Mouse (Mus musculus): ENCODE data around the gene Jak2.

Jak2 gene

DNA sequence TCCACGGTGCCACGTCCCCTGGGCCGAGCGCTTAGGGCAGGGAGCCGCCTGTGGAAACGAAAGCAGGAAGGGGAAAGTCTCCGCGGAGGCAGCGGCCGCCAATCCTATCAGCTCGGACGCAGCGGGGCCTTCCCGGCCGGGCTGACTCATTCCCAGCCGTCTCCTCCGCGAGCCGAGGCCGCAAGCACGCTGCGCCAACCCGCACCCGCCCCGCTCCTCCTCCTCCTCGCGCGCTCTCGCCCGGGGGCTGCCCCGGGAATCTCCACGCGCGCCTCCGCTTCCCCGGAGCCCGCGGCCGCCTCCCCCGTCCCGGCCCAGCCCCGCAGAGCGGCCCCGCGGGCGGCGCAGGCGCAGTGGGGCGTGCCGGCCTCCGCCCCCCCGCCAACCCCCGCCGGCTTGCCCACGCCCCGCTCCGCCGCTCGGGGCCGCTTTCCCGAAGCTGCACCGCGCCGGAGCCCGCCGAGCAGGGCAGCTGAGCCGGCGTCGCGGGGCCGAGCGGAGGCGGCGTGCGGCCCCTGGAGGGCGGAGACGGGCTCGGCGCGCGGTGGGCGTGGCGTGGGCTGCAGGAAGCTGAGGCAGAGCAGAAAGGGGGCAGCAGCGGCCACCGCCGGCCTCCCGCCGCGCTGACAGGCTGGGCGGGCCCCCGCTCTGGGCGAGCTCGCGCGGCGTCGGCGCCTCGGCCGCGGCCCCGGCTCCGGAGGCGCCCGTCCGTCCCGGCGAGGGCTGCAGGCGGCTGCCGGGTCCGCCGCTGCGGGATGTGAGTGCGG lies at the start of gene Jak2:
TSS of gene Jak2 (plus strand) at position 638 of the 767 bp plus-strand sequence.
- DNase-seq = peak; percentile 90

DNA sequence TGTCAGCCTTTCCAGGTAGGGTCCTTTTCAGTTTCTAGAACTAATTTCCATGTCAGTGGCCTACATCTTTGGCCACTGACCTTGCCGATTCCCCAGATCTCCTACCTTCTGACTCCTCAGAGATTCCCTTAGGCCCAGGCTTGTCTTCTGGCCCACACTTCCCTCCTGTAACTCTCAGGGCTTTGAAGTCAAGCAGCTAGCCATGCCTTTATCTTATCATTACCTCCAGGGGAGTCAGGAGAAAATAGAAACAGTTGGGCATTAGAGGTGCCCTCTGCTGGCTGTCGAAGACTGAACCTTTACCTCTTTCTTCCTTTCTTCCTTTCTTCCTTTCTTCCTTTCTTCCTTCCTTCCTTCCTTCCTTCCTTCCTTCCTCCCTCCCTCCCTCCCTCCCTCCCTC lies 48.3 kb upstream of the Jak2 start:
- no peak for DNase-seq

DNA sequence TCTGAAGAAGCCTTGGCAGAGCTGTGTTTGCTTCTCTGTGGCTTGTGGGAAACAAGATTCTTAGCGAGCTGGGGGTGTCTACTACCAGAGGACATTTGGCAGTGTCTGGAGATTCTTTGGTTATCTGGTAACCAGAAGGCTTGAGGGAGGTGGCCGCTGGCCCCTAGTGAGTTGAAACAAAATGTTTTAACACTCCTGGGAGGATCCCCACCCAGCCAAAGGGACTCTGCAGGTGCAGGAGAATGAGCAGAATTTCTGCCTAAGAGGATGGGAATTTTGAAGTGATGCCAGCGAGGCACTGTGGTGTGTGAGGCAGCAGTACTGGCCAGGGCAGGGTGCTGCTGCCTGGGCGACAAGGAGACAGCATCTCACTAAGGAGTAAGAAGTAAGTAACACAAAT lies 47.0 kb upstream of the Jak2 start:
- no peak for DNase-seq

GRCm38 (mm10) chr19:29205267-29205666 lies 46.4 kb upstream of the Jak2 start:
- no peak for DNase-seq

- DNase-seq = no peak
These were observed 41.7 kb upstream of the Jak2 start for GRCm38 (mm10) chr19:29209898-29210297.

DNA sequence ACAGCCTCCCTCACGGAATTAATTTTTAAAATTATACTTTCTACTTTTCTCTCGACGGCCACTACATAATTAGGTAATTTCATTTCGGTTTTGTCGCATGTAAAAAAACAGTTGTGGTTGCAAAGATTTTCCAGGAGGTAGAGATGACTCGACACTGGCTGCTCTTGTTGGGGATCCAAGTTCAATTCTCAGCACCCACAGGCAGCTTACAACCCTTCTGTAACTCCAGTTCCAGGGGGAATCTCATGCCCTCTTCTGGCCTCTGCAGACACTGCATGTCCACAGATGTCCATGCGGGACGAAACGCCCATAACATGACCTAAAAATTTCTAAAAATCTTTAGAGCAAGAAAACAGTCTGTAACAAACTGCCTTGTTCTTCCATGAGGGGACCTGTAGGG lies 41.3 kb upstream of the Jak2 start:
- no peak for DNase-seq

- DNase-seq = no peak
These were observed 35.7 kb upstream of the Jak2 start for GRCm38 (mm10) chr19:29215811-29216509.

DNA sequence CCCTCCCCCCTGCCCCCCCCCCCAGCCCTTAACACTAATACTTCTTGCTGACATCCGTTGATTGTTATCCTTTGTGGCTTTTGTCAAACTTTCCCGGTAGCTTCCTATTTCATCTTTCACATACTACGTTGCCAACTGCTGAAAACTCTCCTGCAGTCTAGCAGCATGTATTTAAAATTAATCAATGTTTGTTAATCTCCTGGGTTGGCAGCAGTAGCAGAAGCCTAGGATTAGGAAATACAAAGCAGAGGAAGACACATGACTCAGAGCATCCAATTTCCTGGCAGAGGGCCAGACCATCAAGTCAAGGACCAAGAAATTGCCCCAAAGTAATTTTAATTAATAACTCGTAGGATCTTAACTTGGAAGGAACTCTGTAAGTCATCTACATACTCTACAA lies 29.8 kb upstream of the Jak2 start:
- DNase-seq = no peak

DNA sequence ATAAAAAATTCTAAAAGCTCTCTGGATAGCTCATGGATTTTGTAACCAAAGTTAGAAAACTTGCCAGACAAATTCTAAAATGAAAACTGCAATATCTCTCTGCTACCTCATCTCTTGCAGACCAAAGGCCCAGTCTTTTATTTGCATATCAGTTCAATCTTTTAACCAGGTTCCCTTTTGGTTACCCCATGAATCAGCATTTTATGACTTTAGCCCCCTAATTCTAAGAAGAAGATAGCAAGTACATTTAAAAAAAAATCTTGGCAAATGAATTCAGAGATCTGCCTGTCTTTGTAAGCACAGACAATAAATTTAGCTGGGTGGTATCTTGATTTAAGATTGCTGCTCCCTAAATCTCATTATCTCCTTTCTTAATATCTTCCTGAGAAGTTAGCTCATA lies 26.7 kb upstream of the Jak2 start:
- no peak for DNase-seq

DNA sequence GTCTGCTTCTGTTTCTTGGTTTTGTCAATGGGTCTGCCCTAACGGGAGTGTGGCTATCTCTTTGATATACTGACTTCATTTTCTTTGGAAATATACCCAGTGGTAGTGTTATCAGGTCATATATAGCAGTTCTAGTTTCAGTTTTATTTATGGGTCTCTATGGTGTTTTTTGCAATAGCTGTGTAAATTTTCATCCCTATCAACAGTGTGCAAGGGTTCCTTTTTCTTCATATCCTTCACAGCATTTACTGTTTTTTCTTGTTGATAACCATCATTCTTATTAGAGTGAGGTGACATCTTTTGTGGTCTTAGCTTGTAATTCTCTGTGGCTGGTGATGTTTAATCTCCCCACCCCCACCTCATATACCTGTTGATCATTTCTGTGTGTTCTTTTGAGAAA lies 24.6 kb upstream of the Jak2 start:
- DNase-seq = no peak

DNA sequence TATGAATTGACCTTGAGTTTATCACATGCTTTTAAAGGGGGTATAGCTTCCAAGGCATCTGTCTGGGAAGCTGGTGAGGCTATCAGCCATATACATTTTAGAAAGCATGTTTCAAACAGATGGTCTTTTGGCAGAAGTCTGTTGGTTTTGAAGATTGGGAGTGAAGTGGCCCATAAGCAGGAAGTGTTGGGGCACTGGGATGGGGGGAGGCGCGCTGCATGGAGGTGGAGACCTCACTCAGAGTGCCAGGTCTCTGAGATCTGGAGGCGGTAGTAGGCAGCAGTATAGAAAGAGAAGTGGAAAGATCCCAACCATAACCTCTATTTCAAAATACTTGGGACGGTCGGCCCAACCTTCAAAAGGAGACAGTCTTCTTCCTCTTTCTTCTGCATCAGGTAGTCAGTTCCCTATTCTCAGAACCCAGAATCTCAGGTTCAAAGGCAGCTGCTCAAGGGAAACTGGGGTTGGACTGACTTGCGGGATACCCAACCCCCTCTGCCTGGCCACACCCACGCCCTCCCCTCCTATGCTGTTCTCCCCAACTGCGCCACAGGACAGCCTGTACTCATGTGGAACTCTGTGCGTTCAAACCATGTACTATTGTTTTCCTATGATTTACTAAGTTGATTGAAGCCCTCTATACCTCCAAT lies 23.6 kb upstream of the Jak2 start:
- no peak for DNase-seq

DNA sequence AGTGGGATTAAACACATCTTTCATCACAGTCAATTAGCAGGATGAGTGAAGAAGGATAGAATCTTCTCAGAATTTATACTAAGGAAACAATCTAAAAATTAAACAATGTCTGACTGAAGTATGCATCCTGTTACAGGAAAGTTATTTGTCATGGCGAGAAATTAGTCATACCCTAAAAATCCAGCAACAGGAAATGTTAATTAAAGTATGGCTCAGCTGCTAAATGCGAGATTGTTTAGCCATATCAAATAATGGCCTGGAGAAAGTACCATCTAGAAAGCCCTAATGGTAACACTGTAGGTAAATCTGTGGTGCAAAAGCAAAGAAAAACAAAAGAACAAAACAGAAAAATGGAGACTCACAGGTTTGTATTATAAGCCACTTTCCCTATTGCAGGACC lies 22.6 kb upstream of the Jak2 start:
- no peak for DNase-seq

DNA sequence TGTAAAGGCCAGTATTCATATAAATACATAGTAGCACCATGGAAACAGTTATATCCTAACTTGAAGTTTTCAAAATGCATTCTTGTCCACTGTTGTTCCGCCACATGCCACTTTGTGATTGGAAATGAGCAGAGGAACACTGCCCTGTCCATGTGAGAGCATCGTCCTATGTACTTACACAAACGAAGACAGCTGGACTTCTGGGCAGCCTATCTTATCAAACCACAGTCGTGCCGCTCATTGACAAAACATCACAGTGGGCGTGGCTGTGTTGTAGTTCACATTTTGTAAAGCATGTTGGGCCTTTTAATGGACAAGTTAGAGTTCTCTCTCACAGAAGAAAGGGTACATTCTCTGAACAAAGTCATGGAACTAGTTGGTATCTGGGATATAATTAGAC lies 18.9 kb upstream of the Jak2 start:
- no peak for DNase-seq

DNA sequence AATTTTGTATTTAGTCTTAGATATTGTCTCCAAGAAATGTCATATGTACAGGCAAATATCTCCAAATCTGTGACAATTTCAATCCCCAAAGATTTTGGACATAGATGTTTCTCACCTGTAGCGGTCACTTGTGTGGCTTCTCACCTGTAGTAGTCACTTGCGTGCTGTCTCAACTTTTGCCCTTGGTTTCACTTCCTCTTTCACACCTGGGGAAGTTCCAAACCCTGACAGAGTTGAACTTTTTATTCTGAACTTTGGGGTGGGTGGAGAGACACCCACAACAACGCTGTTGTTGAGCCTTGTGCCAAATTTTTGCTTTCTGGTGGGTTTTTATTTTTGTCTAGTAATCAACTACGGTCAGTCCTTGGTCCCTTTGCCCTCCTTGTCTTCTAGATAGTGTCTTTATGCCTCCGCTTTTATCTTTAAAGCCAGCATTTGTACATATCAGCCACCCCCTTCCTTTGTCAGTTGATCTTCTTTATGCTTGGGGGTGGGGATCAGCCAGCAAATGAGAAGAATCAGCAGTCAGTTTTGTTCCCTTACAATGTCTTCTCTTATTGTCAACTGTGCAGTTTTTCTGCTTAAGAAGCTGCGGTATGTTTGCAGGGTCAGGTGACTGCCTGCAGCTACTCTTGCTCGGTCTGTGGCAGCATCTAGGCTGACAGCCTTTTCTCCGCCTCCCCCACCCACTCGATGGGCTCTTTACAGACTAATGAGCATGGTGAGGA lies 14.8 kb upstream of the Jak2 start:
- DNase-seq = no peak

DNA sequence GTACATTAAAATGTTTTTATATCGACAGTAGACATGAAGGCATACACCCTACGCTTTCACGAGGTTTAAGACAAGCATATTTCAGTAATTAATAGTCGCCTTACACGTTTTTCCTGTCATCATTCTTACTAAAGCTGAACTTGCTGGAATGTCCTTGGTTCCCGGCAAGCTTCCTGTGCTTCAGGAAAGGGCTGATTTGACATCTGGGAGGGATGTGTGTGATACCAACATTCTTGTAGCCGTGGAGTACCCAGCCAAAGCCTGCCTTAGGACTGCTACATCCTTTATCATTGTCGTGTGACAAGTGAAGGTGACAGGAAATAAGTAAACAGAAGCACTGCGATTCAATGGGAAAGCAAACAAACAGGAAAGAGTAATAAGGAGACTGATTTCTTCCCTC lies 13.5 kb upstream of the Jak2 start:
- no peak for DNase-seq

DNA sequence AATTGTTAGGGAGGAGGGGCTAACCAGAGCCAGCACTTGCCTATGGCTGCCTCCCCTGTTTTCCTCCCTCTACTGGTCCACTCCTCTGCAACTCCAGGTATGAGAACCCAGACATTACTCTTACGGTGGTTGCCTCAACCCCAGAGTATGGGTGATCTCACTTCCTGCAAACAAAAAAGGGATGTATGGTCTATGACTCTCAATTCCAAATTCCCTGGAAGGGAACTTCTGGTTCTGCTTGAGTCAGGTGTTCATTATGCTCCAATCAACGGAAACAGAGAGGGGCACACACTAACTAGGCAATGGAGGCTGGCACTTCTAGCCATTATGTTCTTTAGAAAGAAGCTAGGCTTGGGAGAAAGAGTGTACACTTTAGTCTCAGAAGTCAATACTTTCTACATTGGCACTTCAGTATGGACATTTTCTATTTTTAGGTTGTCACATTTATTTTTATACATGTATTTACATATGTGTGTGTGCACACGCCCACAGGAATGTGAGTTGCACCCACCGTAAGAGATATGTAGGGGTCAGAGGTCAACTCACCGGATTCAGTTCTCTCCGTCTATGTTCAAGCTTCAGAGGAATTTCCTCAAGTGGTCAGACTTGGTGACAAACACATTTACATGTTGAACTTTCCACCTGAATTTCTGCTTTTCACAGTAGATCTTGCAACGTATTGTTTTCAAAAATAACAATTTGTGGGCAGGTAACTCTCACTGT lies 12.0 kb upstream of the Jak2 start:
- DNase-seq = no peak

- DNase-seq = no peak
These were observed 11.0 kb upstream of the Jak2 start for GRCm38 (mm10) chr19:29240676-29241075.

GRCm38 (mm10) chr19:29241581-29241980 lies 10.0 kb upstream of the Jak2 start:
- DNase-seq = no peak

DNA sequence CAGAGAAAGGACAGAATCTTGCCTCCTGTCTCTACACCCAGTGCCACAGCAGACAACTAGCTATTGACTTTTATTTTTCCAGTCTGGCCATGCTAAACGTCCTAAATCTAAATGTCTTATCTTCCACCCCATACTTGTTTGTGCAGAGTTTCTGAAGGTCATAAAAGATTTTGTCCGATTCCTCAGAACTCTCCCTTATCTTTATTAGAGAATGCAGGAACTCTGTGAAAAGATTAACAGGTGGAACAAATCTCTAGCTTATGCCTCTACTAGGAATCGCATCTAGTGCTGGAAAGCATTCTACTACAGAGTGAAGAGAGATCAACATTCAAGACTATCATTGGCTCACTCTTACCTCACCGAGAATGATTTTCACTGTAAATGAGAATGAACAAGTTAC lies 1.7 kb upstream of the Jak2 start:
- DNase-seq = no peak

DNA sequence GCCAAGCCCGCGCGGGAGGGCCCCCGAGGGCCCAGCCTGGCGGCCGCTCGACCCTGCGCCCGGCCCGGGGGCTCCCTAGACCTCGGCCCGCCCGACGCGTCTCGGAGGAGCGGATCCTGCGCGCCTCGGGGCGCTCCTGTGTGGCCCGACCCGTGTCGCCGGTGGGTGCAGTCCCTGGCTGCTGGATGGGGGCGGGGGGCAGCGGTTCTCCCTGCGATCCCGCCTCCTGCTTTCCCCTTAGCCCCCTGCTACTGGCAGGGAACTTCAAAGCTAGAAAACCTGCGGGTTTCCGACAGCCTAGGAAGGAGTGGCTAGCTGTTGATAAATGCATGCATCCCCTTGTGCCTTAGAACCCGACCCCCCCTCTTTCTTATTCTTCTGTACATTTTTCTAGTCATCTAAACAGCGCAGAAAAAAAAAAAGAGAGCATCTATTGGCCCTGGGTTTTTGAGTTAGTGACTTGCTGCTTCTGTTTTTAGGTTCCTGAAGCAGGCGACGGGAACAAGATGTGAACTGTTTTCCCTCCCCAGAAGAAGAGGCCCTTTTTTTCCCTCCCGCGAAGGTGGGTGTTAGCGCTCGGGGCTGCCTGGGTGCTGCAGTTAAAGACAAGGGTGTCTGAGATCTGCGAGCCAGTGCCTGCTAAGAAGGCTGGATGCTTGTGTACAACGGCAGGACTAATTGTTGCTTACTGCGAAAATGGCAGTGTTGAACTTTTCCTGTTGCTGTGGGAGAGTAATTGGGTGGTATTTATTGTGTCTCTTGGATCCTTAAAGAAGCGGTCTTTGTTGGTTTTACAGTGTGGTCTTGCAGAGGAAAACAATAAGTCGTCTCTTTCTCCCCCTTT lies 552 bp downstream of the Jak2 start:
- DNase-seq = peak; percentile 74

DNA sequence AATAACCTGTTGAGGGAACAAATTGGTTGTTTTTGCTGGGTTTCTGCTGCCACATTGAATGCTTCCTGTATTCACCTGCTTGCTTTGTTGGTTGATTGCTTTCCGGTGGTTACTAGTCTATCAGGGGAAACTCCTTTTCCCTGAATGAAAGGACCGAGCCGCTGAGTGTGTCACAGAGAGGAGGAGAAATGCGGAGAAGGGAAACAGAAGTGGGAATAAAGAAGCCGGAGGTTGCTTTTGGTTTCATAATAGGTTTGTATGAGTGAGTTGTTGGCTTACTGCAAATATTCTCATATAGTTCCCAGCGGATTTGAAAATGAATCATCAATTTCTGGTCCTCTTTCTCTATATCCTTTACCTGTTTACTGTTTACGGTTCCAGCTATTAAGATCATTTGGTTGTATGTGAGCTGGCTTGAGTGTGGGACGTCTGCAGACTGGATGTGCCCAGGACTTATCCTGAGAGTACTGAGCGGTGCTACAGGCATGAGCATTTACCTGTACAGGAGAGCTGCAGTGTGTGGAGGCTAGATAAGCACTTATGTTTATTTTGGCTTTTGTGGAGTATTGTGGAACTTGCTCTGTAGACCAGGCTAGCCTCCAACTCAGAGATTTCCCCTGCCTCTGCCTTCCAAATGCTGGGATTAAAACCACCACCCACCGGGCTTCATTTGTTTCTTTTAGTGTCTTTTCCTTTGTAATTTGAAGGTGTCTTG lies 1.4 kb downstream of the Jak2 start:
- no peak for DNase-seq
